ENCODE assay signal across 23 mouse cellular contexts in the genomic region with DNA sequence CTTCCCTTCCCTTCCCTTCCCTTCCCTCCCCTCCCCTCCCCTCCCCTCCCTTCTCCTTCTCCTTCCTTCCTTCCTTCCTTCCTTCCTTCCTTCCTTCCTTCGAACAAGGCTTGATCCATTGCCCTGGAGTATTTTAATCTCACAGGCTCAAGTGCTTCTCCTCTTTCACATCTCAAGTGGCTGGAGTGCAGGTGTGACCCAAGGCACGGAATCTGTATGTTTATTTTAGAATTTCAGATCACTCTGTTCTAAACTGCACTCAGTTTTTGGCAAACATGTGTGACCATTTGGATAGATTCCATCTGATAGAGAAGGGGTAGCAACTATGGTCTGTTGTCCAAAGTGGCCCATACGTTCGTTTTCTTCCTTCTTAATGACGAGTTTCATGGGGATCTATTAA. TPM values are rescaled to one million over a fixed set of nuclear protein-coding genes. Genes with fewer than 3 reads are reported as not detected.
"Had no signal": no experiment of that assay in that cellular context is flagged by ENCODE, and none has a peak within 500 bp of the region (broad histone marks: within the 10 kb centered on the region; RNA-seq: fewer than 3 reads in every experiment).

No protein-coding gene starts in this region.

- H3K27me3 ChIP-seq: kidney, embryonic 15.5 days; stomach, embryonic 15.5 days had no signal

- H3K4me3 ChIP-seq: kidney, embryonic 15.5 days; layer of hippocampus, adult 2 months; limb, embryonic 10.5 days; limb, embryonic 13.5 days; liver, embryonic 12.5 days; liver, embryonic 15.5 days; megakaryocyte, embryonic 14.5 days; midbrain, embryonic 13.5 days; neural tube, embryonic 13.5 days; stomach, embryonic 15.5 days had no signal

- ATAC-seq: intestine, postnatal 0 days; liver, embryonic 12.5 days; midbrain, embryonic 13.5 days; midbrain, embryonic 16.5 days had no signal

- H3K9me3 ChIP-seq: kidney, embryonic 15.5 days; limb, embryonic 10.5 days; limb, embryonic 13.5 days; liver, embryonic 12.5 days; liver, embryonic 15.5 days; megakaryocyte, embryonic 14.5 days; midbrain, embryonic 10.5 days; midbrain, embryonic 13.5 days; neural tube, embryonic 13.5 days; stomach, embryonic 15.5 days had no signal

- H3K36me3 ChIP-seq: kidney, embryonic 15.5 days; limb, embryonic 10.5 days; limb, embryonic 13.5 days; liver, embryonic 12.5 days; liver, embryonic 15.5 days; midbrain, embryonic 10.5 days; midbrain, embryonic 13.5 days; neural tube, embryonic 13.5 days; stomach, embryonic 15.5 days had no signal

- H3K4me2 ChIP-seq: limb, embryonic 13.5 days; liver, embryonic 12.5 days; liver, embryonic 15.5 days; midbrain, embryonic 13.5 days; neural tube, embryonic 13.5 days had no signal

- DNase-seq: kidney, adult 2 months; kidney, postnatal 25 days; layer of hippocampus, adult 9-11 months; liver; retina, postnatal 1 day; right cerebral cortex, postnatal 25 days; spleen, adult 18-20 months; thymus, postnatal 25 days had no signal

- H3K9ac ChIP-seq: kidney, embryonic 15.5 days; limb, embryonic 13.5 days; liver, embryonic 12.5 days; liver, embryonic 15.5 days; midbrain, embryonic 13.5 days; neural tube, embryonic 13.5 days; stomach, embryonic 15.5 days had no signal

- H3K27ac ChIP-seq: kidney, embryonic 15.5 days; layer of hippocampus, adult 2 months; limb, embryonic 10.5 days; limb, embryonic 13.5 days; liver, embryonic 12.5 days; liver, embryonic 15.5 days; macrophage; midbrain, embryonic 13.5 days; neural tube, embryonic 13.5 days; stomach, embryonic 15.5 days had no signal

RNA-seq across cellular contexts. Expression of a gene that starts 49.9 kb away (rescaled TPM):
- polyA plus RNA-seq: intestine, embryonic 14.5 days; intestine, postnatal 0 days; kidney, embryonic 15.5 days; limb, embryonic 10.5 days; limb, embryonic 13.5 days; macrophage; midbrain, embryonic 10.5 days; midbrain, embryonic 16.5 days; neural tube, embryonic 13.5 days; stomach, embryonic 15.5 days had no signal
